In the genomic region with DNA sequence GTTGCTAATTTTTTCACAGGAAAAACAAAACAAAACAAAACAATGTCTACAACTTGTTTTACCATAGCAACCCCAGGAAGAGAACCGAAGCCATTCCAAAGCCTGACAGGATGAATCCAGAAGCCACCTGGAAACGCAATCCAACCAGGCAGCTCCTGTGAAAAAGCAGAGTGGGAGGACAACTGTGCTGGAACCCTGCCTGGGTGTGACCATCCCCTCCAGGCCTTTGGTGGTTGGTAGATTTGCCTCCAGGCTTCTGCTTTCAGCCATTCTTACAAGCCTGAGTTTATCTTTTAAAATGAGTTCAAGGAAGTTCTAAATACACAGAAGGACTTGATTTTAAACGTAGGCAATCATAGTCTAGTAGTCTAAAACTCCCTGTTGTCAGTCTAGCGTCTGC, we compare ENCODE assay signal across 14 mouse cellular contexts. TPM values are rescaled to one million over a fixed set of nuclear protein-coding genes. Genes with fewer than 3 reads are reported as not detected.
A peak's percentile ranks its signal among the peaks of the same experiment; 100 is the strongest.
DNase-seq lines count a peak whose midpoint lies in the region; ATAC-seq and TF ChIP-seq lines count a peak whose summit lies in the region.
"Had no signal": no experiment of that assay in that cellular context is flagged by ENCODE, and none has a peak within 500 bp of the region (broad histone marks: within the 10 kb centered on the region; RNA-seq: fewer than 3 reads in every experiment).

No protein-coding gene starts in this region.

- WGBS in lung, embryonic 15.5 days = 42% methylated on average over 4 of the region's 4 CpGs
- WGBS in lung, postnatal 0 days = 56% methylated on average over 4 of the region's 4 CpGs
- WGBS in heart, postnatal 0 days = 44% methylated on average over 4 of the region's 4 CpGs
- WGBS in liver, postnatal 0 days (ENCODE audit: insufficient replicate concordance) = 59% methylated on average over 4 of the region's 4 CpGs
- WGBS in thymus, adult 2 months = 85% methylated on average over 4 of the region's 4 CpGs

- peak; percentile 90 for DNase-seq in heart, adult 11 months
- DNase-seq in heart, postnatal 36 days = no peak
- no peak for DNase-seq in lung, postnatal 0 days (ENCODE audit: low spot score)
- DNase-seq in heart, postnatal 0 days (ENCODE audit: low spot score) = no peak
- DNase-seq in liver, postnatal 0 days = no peak
- no peak for DNase-seq in ovary, adult 18-20 months (ENCODE audit: low spot score)
- no peak for DNase-seq in thymus, adult 2 months
- DNase-seq: adrenal gland, adult 2 months had no signal

- no peak for TF ChIP-seq POLR2A in thymus, adult 2 months (IDR thresholded peaks at IDR 0.05; ENCODE audit: control insufficient read depth, extremely low read depth, insufficient read depth, low read length, poor library complexity)

- H3K9ac ChIP-seq in lung, embryonic 15.5 days = no peak overlapping the region
- H3K9ac ChIP-seq in lung, postnatal 0 days (replicated peaks; ENCODE audit: low read depth) = no peak overlapping the region
- H3K9ac ChIP-seq in heart, postnatal 0 days (replicated peaks; ENCODE audit: low read depth, low read length) = no peak overlapping the region
- peak overlapping the region; percentile 70 for H3K9ac ChIP-seq in liver, postnatal 0 days (replicated peaks)
- H3K9ac ChIP-seq: kidney, embryonic 15.5 days; limb, embryonic 13.5 days; neural tube, embryonic 13.5 days had no signal

- no peaks in the 10 kb centered on the region for H3K9me3 ChIP-seq in lung, embryonic 15.5 days
- no peaks in the 10 kb centered on the region for H3K9me3 ChIP-seq in lung, postnatal 0 days (ENCODE audit: low read length)
- no peaks in the 10 kb centered on the region for H3K9me3 ChIP-seq in heart, postnatal 0 days (replicated peaks; ENCODE audit: control insufficient read depth, low read length)
- H3K9me3 ChIP-seq in liver, postnatal 0 days (ENCODE audit: low read length) = no peaks in the 10 kb centered on the region
- H3K9me3 ChIP-seq: kidney, embryonic 15.5 days; limb, embryonic 13.5 days; neural tube, embryonic 13.5 days had no signal

- TF ChIP-seq EP300 in lung, postnatal 0 days (IDR thresholded peaks at IDR 0.05) = no peak
- TF ChIP-seq EP300 in heart, postnatal 0 days (IDR thresholded peaks at IDR 0.05; ENCODE audit: low read depth) = no peak
- TF ChIP-seq EP300 in liver, postnatal 0 days (IDR thresholded peaks at IDR 0.05; ENCODE audit: low read depth) = no peak

- peaks cover 24% of the 10 kb centered on the region for H3K4me1 ChIP-seq in lung, embryonic 15.5 days
- H3K4me1 ChIP-seq in lung, postnatal 0 days (ENCODE audit: insufficient read depth, low read depth, low read length) = peaks cover 15% of the 10 kb centered on the region
- peaks cover 74% of the 10 kb centered on the region for H3K4me1 ChIP-seq in heart, postnatal 0 days (ENCODE audit: control insufficient read depth, insufficient read depth)
- H3K4me1 ChIP-seq in liver, postnatal 0 days (ENCODE audit: insufficient read depth) = peaks cover 28% of the 10 kb centered on the region
- no peaks in the 10 kb centered on the region for H3K4me1 ChIP-seq in thymus, adult 2 months (replicated peaks; ENCODE audit: control insufficient read depth, insufficient read depth, low read length)
- H3K4me1 ChIP-seq: neural tube, embryonic 13.5 days had no signal

- no peak overlapping the region for H3K4me3 ChIP-seq in lung, embryonic 15.5 days
- H3K4me3 ChIP-seq in lung, postnatal 0 days (ENCODE audit: low read depth, low read length) = no peak overlapping the region
- H3K4me3 ChIP-seq in heart, postnatal 0 days (ENCODE audit: low read depth, low read length) = no peak overlapping the region
- peak overlapping the region; percentile 55; the same call in 1 of the 2 replicates for H3K4me3 ChIP-seq in liver, postnatal 0 days (ENCODE audit: low read depth, low read length)
- H3K4me3 ChIP-seq in thymus, adult 2 months (ENCODE audit: control insufficient read depth, insufficient read depth, low read length) = no peak overlapping the region
- H3K4me3 ChIP-seq: kidney, embryonic 15.5 days; limb, embryonic 13.5 days; neural tube, embryonic 13.5 days had no signal

- ATAC-seq in lung, embryonic 15.5 days (ENCODE audit: borderline replicate concordance, extremely low read depth, low FRiP score, low TSS enrichment) = no peak
- no peak for ATAC-seq in lung, postnatal 0 days
- no peak for ATAC-seq in heart, postnatal 0 days (ENCODE audit: insufficient read depth, low read depth)
- no peak for ATAC-seq in liver, postnatal 0 days
- ATAC-seq: hindbrain, embryonic 16.5 days had no signal

- no peaks in the 10 kb centered on the region for H3K36me3 ChIP-seq in lung, embryonic 15.5 days
- no peaks in the 10 kb centered on the region for H3K36me3 ChIP-seq in lung, postnatal 0 days (ENCODE audit: insufficient read depth, low read length)
- H3K36me3 ChIP-seq in heart, postnatal 0 days (replicated peaks; ENCODE audit: control insufficient read depth, insufficient read depth, low read length) = no peaks in the 10 kb centered on the region
- no peaks in the 10 kb centered on the region for H3K36me3 ChIP-seq in liver, postnatal 0 days (replicated peaks; ENCODE audit: insufficient read depth, low read length)
- no peaks in the 10 kb centered on the region for H3K36me3 ChIP-seq in thymus, adult 2 months (ENCODE audit: control insufficient read depth, insufficient read depth, low read length)
- H3K36me3 ChIP-seq: kidney, embryonic 15.5 days; limb, embryonic 13.5 days; neural tube, embryonic 13.5 days had no signal

- no peak for TF ChIP-seq CTCF in lung, postnatal 0 days (IDR thresholded peaks at IDR 0.05)
- TF ChIP-seq CTCF in heart, postnatal 0 days (IDR thresholded peaks at IDR 0.05; ENCODE audit: low read depth) = no peak
- TF ChIP-seq CTCF in liver, postnatal 0 days (IDR thresholded peaks at IDR 0.05; ENCODE audit: low read depth) = no peak
- TF ChIP-seq CTCF in thymus, adult 2 months (IDR thresholded peaks at IDR 0.05; ENCODE audit: borderline replicate concordance, control insufficient read depth, extremely low read depth, insufficient read depth, low read length, poor library complexity) = no peak

- H3K27me3 ChIP-seq in lung, embryonic 15.5 days = no peaks in the 10 kb centered on the region
- no peaks in the 10 kb centered on the region for H3K27me3 ChIP-seq in lung, postnatal 0 days (replicated peaks; ENCODE audit: insufficient read depth, low read length)
- H3K27me3 ChIP-seq in heart, postnatal 0 days (ENCODE audit: control insufficient read depth, insufficient read depth, low read length) = no peaks in the 10 kb centered on the region
- H3K27me3 ChIP-seq in liver, postnatal 0 days (ENCODE audit: insufficient read depth, low read length) = no peaks in the 10 kb centered on the region
- H3K27me3 ChIP-seq in thymus, adult 2 months (ENCODE audit: control insufficient read depth, insufficient read depth, low read length) = no peaks in the 10 kb centered on the region
- H3K27me3 ChIP-seq: kidney, embryonic 15.5 days; limb, embryonic 13.5 days; neural tube, embryonic 13.5 days had no signal

- H3K4me2 ChIP-seq in lung, embryonic 15.5 days = no peak overlapping the region
- no peak overlapping the region for H3K4me2 ChIP-seq in lung, postnatal 0 days (replicated peaks; ENCODE audit: low read depth, low read length)
- H3K4me2 ChIP-seq in heart, postnatal 0 days (ENCODE audit: low read depth, low read length) = peak overlapping the region; percentile 47; the same call in 1 of the 2 replicates
- peak overlapping the region; percentile 69 for H3K4me2 ChIP-seq in liver, postnatal 0 days (ENCODE audit: low read depth, low read length)
- H3K4me2 ChIP-seq: kidney, embryonic 15.5 days; limb, embryonic 13.5 days; neural tube, embryonic 13.5 days had no signal

- 0 out of 2 replicates have a peak overlapping the region, but pooled peaks have one; percentile 92 for H3K27ac ChIP-seq in lung, embryonic 15.5 days
- no peak overlapping the region for H3K27ac ChIP-seq in lung, postnatal 0 days (ENCODE audit: low read length)
- H3K27ac ChIP-seq in heart, postnatal 0 days (ENCODE audit: low read depth) = peak overlapping the region; percentile 96
- peak overlapping the region; percentile 96 for H3K27ac ChIP-seq in liver, postnatal 0 days (ENCODE audit: low read depth)
- no peak overlapping the region for H3K27ac ChIP-seq in thymus, adult 2 months (ENCODE audit: control insufficient read depth, insufficient read depth, low read length)
- H3K27ac ChIP-seq: limb, embryonic 13.5 days; neural tube, embryonic 13.5 days had no signal

- intact Hi-C loops in heart, postnatal 36 days (cut with DNase I) = loop anchor here (2.0 kb wide), 1 partner anchor 17 kb away; no protein-coding TSS in a partner anchor

RNA-seq across cellular contexts. Expression of gene Mylk3, which starts 4.2 kb away (rescaled TPM):
- total RNA-seq in heart, postnatal 36 days (2021) = 100 to 1,000 TPM; 418 to 460 TPM
- 4.6 and 7.3 TPM in 2 replicates for polyA plus RNA-seq in lung, embryonic 15.5 days (2015; fragmentation: Nextera tagmentation; extraction: Ambion mirVana)
- 2.6 and 4.7 TPM in 2 replicates for polyA plus RNA-seq in lung, postnatal 0 days (2015; fragmentation: Nextera tagmentation; extraction: Ambion mirVana)
- total RNA-seq in heart, postnatal 0 days (2014; rRNA removed; ENCODE audit: low replicate concordance) = 398 and 403 TPM in 2 replicates
- polyA plus RNA-seq in heart, postnatal 0 days (2015; fragmentation: Nextera tagmentation; extraction: Ambion mirVana) = 321 and 340 TPM in 2 replicates
- 21.2 and 24.2 TPM in 2 replicates for polyA plus RNA-seq in liver, postnatal 0 days (2015; fragmentation: Nextera tagmentation; extraction: Ambion mirVana)
- polyA plus RNA-seq in thymus, adult 2 months (2012; rRNA removed) = 0.56 and 9.0 TPM in 2 replicates
- polyA plus RNA-seq: C2C12 had no signal

RNA-seq across cellular contexts. Expression of gene 4921524J17Rik, which starts 50.7 kb away (rescaled TPM):
- 10 to 100 TPM; 19.7 to 20.9 TPM for total RNA-seq in heart, postnatal 36 days (2021)
- 36.3 and 42.5 TPM in 2 replicates for polyA plus RNA-seq in lung, embryonic 15.5 days (2015; fragmentation: Nextera tagmentation; extraction: Ambion mirVana)
- 41.9 and 42.4 TPM in 2 replicates for polyA plus RNA-seq in lung, postnatal 0 days (2015; fragmentation: Nextera tagmentation; extraction: Ambion mirVana)
- total RNA-seq in heart, postnatal 0 days (2014; rRNA removed; ENCODE audit: low replicate concordance) = 23.8 and 27.6 TPM in 2 replicates
- 67.6 and 75.7 TPM in 2 replicates for polyA plus RNA-seq in heart, postnatal 0 days (2015; fragmentation: Nextera tagmentation; extraction: Ambion mirVana)
- polyA plus RNA-seq in liver, postnatal 0 days (2015; fragmentation: Nextera tagmentation; extraction: Ambion mirVana) = 16.5 and 17.7 TPM in 2 replicates
- 6.6 and 7.2 TPM in 2 replicates for polyA plus RNA-seq in thymus, adult 2 months (2012; rRNA removed)

Comparison
In these comparisons a context has a peak if more than half of its experiments do, and no peak if none do; other contexts are left out.
1. H3K27ac ChIP-seq: peak in lung, embryonic 15.5 days (single experiment), heart, postnatal 0 days (single experiment) and liver, postnatal 0 days (single experiment); none in lung, postnatal 0 days (single experiment) and thymus, adult 2 months (single experiment).
2. H3K4me2 ChIP-seq: peak in heart, postnatal 0 days (single experiment) and liver, postnatal 0 days (single experiment); none in lung, embryonic 15.5 days (single experiment) and lung, postnatal 0 days (single experiment).
3. RNA of gene Mylk3, which starts 4.2 kb away (polyA plus RNA-seq): 321 to 340 TPM in heart, postnatal 0 days; 21.2 to 24.2 TPM in liver, postnatal 0 days, 0.56 to 9.0 TPM in thymus, adult 2 months, 4.6 to 7.3 TPM in lung, embryonic 15.5 days and 2.6 to 4.7 TPM in lung, postnatal 0 days; every median in the first group is over 10 times any median in the second.